In the genomic region with DNA sequence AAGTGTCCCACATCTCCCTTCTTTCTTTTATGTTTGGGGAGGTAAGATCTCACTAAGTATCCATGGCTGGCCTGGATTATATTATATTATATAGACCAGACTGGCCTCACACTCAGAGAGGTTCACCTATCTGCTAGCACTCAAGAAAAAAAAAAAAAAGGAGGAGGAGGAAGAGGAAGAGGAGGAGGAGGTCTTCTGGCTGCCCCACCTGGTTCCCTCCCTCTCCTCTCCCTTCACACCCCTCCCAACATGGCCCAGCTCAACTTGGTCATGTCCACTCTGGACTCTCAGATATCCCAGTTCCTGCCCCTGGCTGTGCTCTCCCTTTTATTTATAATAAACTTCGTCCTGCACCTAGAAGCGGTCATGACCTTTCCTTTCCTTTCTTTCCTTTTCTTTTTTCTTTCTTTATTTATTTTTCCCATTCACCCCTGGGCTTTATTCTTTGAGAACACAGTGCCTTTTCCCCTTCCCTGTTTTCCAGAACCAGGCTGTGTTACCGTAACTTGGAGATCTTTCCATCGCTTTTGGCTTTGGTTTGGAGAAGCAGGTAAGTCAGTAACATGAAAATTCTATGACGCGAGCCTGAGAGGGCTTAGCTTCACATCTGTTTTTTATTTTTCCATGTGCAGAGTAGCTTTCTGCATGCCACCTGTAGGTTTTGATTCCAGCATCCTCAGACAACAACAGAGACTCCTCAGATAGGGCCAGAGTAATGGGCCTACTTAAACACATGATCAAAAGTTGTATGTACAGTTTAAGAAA, we compare ENCODE assay signal across 9 mouse cellular contexts. TPM values are rescaled to one million over a fixed set of nuclear protein-coding genes. Genes with fewer than 3 reads are reported as not detected.
DNase-seq lines count a peak whose midpoint lies in the region; ATAC-seq lines count a peak whose summit lies in the region.
"Had no signal": no experiment of that assay in that cellular context is flagged by ENCODE, and none has a peak within 500 bp of the region (broad histone marks: within the 10 kb centered on the region; RNA-seq: fewer than 3 reads in every experiment).

A gene (plus strand): TSS at position 7 of the 765 bp plus-strand sequence.

- no peaks in the 10 kb centered on the region for H3K9me3 ChIP-seq in kidney, embryonic 15.5 days (replicated peaks)
- no peaks in the 10 kb centered on the region for H3K9me3 ChIP-seq in intestine, embryonic 15.5 days
- H3K9me3 ChIP-seq in midbrain, embryonic 11.5 days (ENCODE audit: control insufficient read depth, low read length): no peaks in the 10 kb centered on the region
- H3K9me3 ChIP-seq: G1E had no signal

- no peaks in the 10 kb centered on the region for H3K36me3 ChIP-seq in kidney, embryonic 15.5 days
- H3K36me3 ChIP-seq in intestine, embryonic 15.5 days: no peaks in the 10 kb centered on the region
- no peaks in the 10 kb centered on the region for H3K36me3 ChIP-seq in midbrain, embryonic 11.5 days (ENCODE audit: control insufficient read depth, insufficient read depth, low read length)
- H3K36me3 ChIP-seq: G1E had no signal

- 81% methylated on average over 6 of the region's 6 CpGs for WGBS in kidney, embryonic 15.5 days
- 73% methylated on average over 6 of the region's 6 CpGs for WGBS in intestine, embryonic 15.5 days
- WGBS in midbrain, embryonic 11.5 days: 52% methylated on average over 6 of the region's 6 CpGs

- peak within 1 kb of the TSS; percentile 66 for H3K27ac ChIP-seq in kidney, embryonic 15.5 days
- peak within 1 kb of the TSS; percentile 22; the same call in 1 of the 2 replicates for H3K27ac ChIP-seq in intestine, embryonic 15.5 days
- no peak within 1 kb of the TSS for H3K27ac ChIP-seq in midbrain, embryonic 11.5 days (ENCODE audit: low read depth, low read length)

- H3K4me1 ChIP-seq in kidney, embryonic 15.5 days: peaks cover 34% of the 10 kb centered on the region
- peaks cover 10% of the 10 kb centered on the region; the same call in 1 of the 2 replicates for H3K4me1 ChIP-seq in intestine, embryonic 15.5 days (replicated peaks)
- H3K4me1 ChIP-seq in midbrain, embryonic 11.5 days (ENCODE audit: control insufficient read depth, insufficient read depth, low read length): peaks cover 31% of the 10 kb centered on the region

- DNase-seq in kidney, postnatal 10 days: no peak
- DNase-seq in adrenal gland, postnatal 14 days: no peak
- DNase-seq in gastrocnemius, postnatal 25 days: no peak
- no peak for DNase-seq in midbrain, embryonic 11.5 days (ENCODE audit: low spot score, missing footprints)
- no peak for DNase-seq in frontal cortex, postnatal 14 days (ENCODE audit: low spot score in 2 of 2)
- DNase-seq in urinary bladder, postnatal 10 days (ENCODE audit: low spot score): no peak

- no peak within 1 kb of the TSS for H3K4me3 ChIP-seq in kidney, embryonic 15.5 days (replicated peaks)
- no peak within 1 kb of the TSS for H3K4me3 ChIP-seq in intestine, embryonic 15.5 days (replicated peaks)
- H3K4me3 ChIP-seq in midbrain, embryonic 11.5 days (ENCODE audit: low read depth, low read length): no peak within 1 kb of the TSS

- no peak within 1 kb of the TSS for H3K9ac ChIP-seq in kidney, embryonic 15.5 days
- H3K9ac ChIP-seq in intestine, embryonic 15.5 days: no peak within 1 kb of the TSS
- H3K9ac ChIP-seq in midbrain, embryonic 11.5 days (ENCODE audit: low read length): peak within 1 kb of the TSS; percentile 7; the same call in 1 of the 2 replicates

- H3K27me3 ChIP-seq in kidney, embryonic 15.5 days: no peaks in the 10 kb centered on the region
- H3K27me3 ChIP-seq in intestine, embryonic 15.5 days (replicated peaks): no peaks in the 10 kb centered on the region
- no peaks in the 10 kb centered on the region; the same call in 1 of the 2 replicates for H3K27me3 ChIP-seq in midbrain, embryonic 11.5 days (ENCODE audit: control insufficient read depth, insufficient read depth, low read length)

- ATAC-seq in kidney, embryonic 15.5 days (replicated peaks; ENCODE audit: low FRiP score): no peak
- no peak for ATAC-seq in intestine, embryonic 15.5 days
- ATAC-seq in midbrain, embryonic 11.5 days (ENCODE audit: low FRiP score): no peak

- peak within 1 kb of the TSS; percentile 24 for H3K4me2 ChIP-seq in kidney, embryonic 15.5 days
- H3K4me2 ChIP-seq in intestine, embryonic 15.5 days (replicated peaks): no peak within 1 kb of the TSS
- peak within 1 kb of the TSS; percentile 26; the same call in 1 of the 2 replicates for H3K4me2 ChIP-seq in midbrain, embryonic 11.5 days

RNA-seq across cellular contexts. Expression of the gene that starts here (rescaled TPM):
- polyA plus RNA-seq in kidney, embryonic 15.5 days (2015; fragmentation: Nextera tagmentation; extraction: Ambion mirVana): 69.9 and 74.6 TPM in 2 replicates
- 172 and 173 TPM in 2 replicates for total RNA-seq in adrenal gland, postnatal 14 days (2021)
- 10 to 100 TPM; 14.7 to 21.9 TPM for total RNA-seq in gastrocnemius, postnatal 25 days (2021)
- 47.6 and 48.1 TPM in 2 replicates for polyA plus RNA-seq in intestine, embryonic 15.5 days (2015; fragmentation: Nextera tagmentation; extraction: Ambion mirVana)
- 28.5 and 28.7 TPM in 2 replicates for polyA plus RNA-seq in midbrain, embryonic 11.5 days (2014; fragmentation: Nextera tagmentation; extraction: Ambion mirVana)
